Mouse (Mus musculus): ENCODE data around the gene Cd81.

DNA sequence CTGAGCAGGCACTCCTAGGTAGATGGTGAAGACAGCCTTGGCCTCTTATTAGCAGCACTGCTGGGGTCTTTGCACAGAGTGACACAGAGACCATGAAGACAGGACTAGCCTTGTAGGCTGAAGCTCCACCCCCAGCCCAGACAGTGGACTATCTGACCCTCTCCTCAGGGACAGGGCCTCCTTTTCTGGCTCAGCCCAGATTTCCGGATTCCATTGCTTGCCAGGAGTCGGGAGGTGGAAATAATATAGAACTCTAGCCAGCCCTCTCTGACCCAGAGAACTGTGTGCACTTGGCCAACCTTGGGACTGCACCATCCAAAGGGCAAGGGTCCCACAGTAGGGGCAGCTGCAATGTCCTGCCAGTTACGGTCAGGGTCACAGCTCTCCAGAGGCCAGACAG, 10.4 kb upstream of the Cd81 start:
- TF ChIP-seq CTCF (IDR thresholded peaks at IDR 0.05; ENCODE audit: low read depth) = no peak
- peak; percentile 70 for TF ChIP-seq EP300 (IDR thresholded peaks at IDR 0.05; ENCODE audit: low read depth)

Data from heart, postnatal 0 days (tissue).